Mouse (Mus musculus) CD4-positive, CD25-positive, alpha-beta regulatory T cell, adult 9 weeks (primary cell): ENCODE data around the gene Gm7102. TPM values are rescaled to one million over a fixed set of nuclear protein-coding genes. Genes with fewer than 3 reads are reported as not detected.

ENCODE experiments used
- polyA plus RNA-seq: library from polyadenylated mRNA; unstranded; fragments of 100-300 nt; shearing (Covaris generic); gene quantifications from one replicate; pipeline ENCODE4 v1.2.1, GENCODE M21; 2017

Gene Gm7102
- not detected for polyA plus RNA-seq

GRCm38 (mm10) chr19:61175756-61176324, at the start of gene Gm7102:
Gene Gm7102, minus strand, starts transcription at chr19:61176309.

DNA sequence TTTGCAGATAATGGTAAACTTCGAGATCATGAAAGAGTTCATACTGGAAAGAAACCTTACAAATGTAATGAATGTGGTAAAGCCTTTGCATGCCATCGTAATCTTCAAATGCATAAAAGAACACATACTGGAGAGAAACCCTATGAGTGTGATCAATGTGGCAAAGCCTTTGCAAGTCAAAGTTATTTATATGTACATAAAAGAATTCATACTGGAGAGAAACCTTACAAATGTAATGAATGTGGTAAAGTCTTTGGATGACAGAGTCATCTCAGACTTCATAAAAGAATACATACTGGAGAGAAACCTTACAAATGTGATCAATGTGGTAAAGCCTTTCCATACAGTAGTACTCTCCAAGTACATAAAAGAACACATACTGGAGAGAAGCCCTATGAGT, 7.5 kb upstream of the Gm7102 start, which contains the start of gene Gm6020:
Gm6020 (plus strand) TSS at position 301 of the 400 bp plus-strand sequence.

DNA sequence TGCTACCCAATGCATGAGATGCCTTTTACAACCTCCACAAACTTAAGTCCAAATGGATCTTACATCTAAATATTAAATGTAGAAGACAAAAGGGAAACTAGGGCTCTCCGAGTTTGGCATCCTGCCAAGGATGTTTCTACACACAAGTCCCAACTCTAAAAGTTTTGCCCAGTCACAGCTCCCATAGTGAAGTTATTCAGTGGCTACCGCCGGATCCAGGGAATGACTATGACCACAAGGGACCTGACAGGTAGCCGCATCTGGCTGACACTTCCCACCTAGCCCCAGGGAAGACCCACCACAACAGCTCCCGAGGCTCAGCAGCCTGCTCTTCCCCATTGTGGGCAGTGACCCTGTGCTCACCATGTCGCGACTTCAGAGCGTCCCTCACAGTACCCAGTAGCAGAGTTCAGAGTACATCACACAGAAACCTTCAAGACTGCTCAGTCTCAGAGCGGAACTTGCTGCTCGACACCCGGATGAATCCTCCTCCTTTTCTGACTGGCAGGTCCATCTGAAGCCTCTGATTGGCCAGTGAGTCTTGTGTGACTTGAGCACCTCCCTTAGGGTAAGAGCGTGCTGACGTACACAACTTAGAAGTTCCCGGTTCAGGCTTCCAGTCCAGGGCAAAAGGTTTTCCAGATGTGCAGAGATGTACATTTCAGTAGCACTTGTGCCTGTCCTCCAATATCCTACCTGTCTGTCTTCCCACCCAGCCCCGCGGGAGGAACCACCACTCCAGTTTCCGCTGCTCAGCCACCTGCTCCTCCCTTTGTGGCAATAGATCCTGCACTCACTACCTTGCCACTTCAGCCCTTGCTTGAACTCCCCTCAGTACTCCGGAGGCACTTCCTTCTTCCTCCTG, 35.5 kb downstream of the Gm7102 start, which contains the start of gene Zfp950:
Zfp950 (minus strand) TSS at position 499 of the 865 bp plus-strand sequence.

Other genes starting within 250 kb of the Gm7102 start
- 67.0 TPM for gene Zfp950, start 35.5 kb downstream of the Gm7102 start, polyA plus RNA-seq
- not detected for gene Gm6020, start 7.6 kb upstream of the Gm7102 start, polyA plus RNA-seq
- gene Csf2ra, start 52.1 kb upstream of the Gm7102 start, polyA plus RNA-seq, result 3.1 TPM
- gene Gm21060, start 120.8 kb upstream of the Gm7102 start, polyA plus RNA-seq, result 2.2 TPM